Comparison of ENCODE assay signal across 16 mouse cellular contexts in genomic region chr13:42894016-42894415, GRCm38 (mm10).
"Had no signal": no experiment of that assay in that cellular context is flagged by ENCODE, and none has a peak within 500 bp of the region (broad histone marks: within the 10 kb centered on the region; RNA-seq: fewer than 3 reads in every experiment).

No protein-coding gene starts in this region.

- H3K4me2 ChIP-seq: liver, embryonic 13.5 days; midbrain, embryonic 11.5 days; midbrain, embryonic 15.5 days; neural tube, embryonic 13.5 days had no signal

- DNase-seq: kidney, postnatal 25 days; liver, embryonic 13.5 days; lung, adult 2 months; lung, postnatal 14 days; lung, postnatal 4 days; right cerebral cortex, postnatal 14 days; right cerebral cortex, postnatal 4 days; thymus, adult 2 months; thymus, postnatal 14 days; thymus, postnatal 4 days had no signal

- H3K27ac ChIP-seq: kidney, postnatal 0 days; liver, embryonic 13.5 days; midbrain, embryonic 15.5 days; neural tube, embryonic 13.5 days; stomach, postnatal 0 days had no signal

- H3K4me1 ChIP-seq: liver, embryonic 13.5 days; midbrain, embryonic 15.5 days had no signal

- H3K36me3 ChIP-seq: liver, embryonic 13.5 days; midbrain, embryonic 15.5 days; neural tube, embryonic 13.5 days had no signal

- H3K9ac ChIP-seq: liver, embryonic 13.5 days; midbrain, embryonic 15.5 days; neural tube, embryonic 13.5 days had no signal

- H3K27me3 ChIP-seq: liver, embryonic 13.5 days; midbrain, embryonic 15.5 days; neural tube, embryonic 13.5 days had no signal

- ATAC-seq: midbrain, embryonic 15.5 days had no signal

- H3K4me3 ChIP-seq: liver, embryonic 13.5 days; midbrain, embryonic 15.5 days; myocyte; neural tube, embryonic 13.5 days had no signal

- H3K9me3 ChIP-seq: liver, embryonic 13.5 days; midbrain, embryonic 15.5 days; neural tube, embryonic 13.5 days had no signal
